Mouse (Mus musculus): ENCODE results near the gene Syn3. TPM values are rescaled to one million over a fixed set of nuclear protein-coding genes. Genes with fewer than 3 reads are reported as not detected.

Syn3 gene
- polyA plus RNA-seq, 1 experiment: 2.6 TPM

- Histone ChIP-seq H3K27ac (ENCODE audit: insufficient read depth, low read length) (no peak overlapping the region), H3K27me3 (ENCODE audit: control insufficient read depth, insufficient read depth, low read length, poor library complexity, severe bottlenecking) (no peaks in the 10 kb centered on the region), H3K4me3 (ENCODE audit: low read depth, low read length) (no peak overlapping the region), H3K36me3 (ENCODE audit: control insufficient read depth, insufficient read depth, low read length, poor library complexity, severe bottlenecking) (no peaks in the 10 kb centered on the region), H3K9me3 (replicated peaks; ENCODE audit: control insufficient read depth, insufficient read depth, low read length, poor library complexity, severe bottlenecking) (no peaks in the 10 kb centered on the region; the same call in 1 of the 2 replicates), H3K4me1 (ENCODE audit: control insufficient read depth, insufficient read depth, low read length) (peaks cover 5% of the 10 kb centered on the region), H3K9ac (ENCODE audit: low read depth, poor library complexity, severe bottlenecking) (no peak overlapping the region)
- TF ChIP-seq EP300 (IDR thresholded peaks at IDR 0.05; ENCODE audit: insufficient read depth, low read depth, low read length) (no peak), POLR2A (IDR thresholded peaks at IDR 0.05; ENCODE audit: insufficient read depth, low read length) (no peak), CTCF (IDR thresholded peaks at IDR 0.05; ENCODE audit: low read depth, low read length) (no peak)
Observed at GRCm38 (mm10) chr10:86334581-86334980, 164.1 kb downstream of the Syn3 start.

DNA sequence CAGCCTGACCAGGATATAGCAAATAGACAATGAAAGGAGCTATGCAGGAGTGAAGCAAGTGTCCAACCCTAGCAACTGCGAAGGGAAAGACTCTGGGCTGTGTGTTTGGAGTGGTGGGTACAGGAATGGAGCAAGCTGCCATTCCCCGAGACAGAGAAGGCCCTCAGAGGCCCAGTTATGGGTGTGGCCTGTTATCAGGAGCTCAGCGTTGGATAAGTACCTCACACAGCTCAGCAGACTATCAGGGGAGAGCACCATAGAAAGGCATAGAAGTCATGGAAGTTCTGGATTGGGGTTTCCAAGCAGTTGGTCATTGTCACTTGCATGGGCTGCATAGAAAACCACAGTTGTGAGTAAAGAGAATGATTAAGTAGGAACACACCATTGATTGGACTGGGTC, 165.8 kb downstream of the Syn3 start:
- H3K4me1 ChIP-seq (ENCODE audit: control insufficient read depth, insufficient read depth, low read length): no peaks in the 10 kb centered on the region
- no peak overlapping the region for H3K4me3 ChIP-seq (ENCODE audit: low read depth, low read length)
- no peaks in the 10 kb centered on the region; the same call in 1 of the 2 replicates for H3K9me3 ChIP-seq (replicated peaks; ENCODE audit: control insufficient read depth, insufficient read depth, low read length, poor library complexity, severe bottlenecking)
- H3K9ac ChIP-seq (ENCODE audit: low read depth, poor library complexity, severe bottlenecking): no peak overlapping the region
- H3K27me3 ChIP-seq (ENCODE audit: control insufficient read depth, insufficient read depth, low read length, poor library complexity, severe bottlenecking): no peaks in the 10 kb centered on the region
- no peak for TF ChIP-seq CTCF (IDR thresholded peaks at IDR 0.05; ENCODE audit: low read depth, low read length)
- no peaks in the 10 kb centered on the region for H3K36me3 ChIP-seq (ENCODE audit: control insufficient read depth, insufficient read depth, low read length, poor library complexity, severe bottlenecking)
- no peak overlapping the region for H3K27ac ChIP-seq (ENCODE audit: insufficient read depth, low read length)

GRCm38 (mm10) chr10:86331681-86332281, 166.9 kb downstream of the Syn3 start:
- TF ChIP-seq EP300 (IDR thresholded peaks at IDR 0.05; ENCODE audit: insufficient read depth, low read depth, low read length) (no peak), POLR2A (IDR thresholded peaks at IDR 0.05; ENCODE audit: insufficient read depth, low read length) (no peak), CTCF (IDR thresholded peaks at IDR 0.05; ENCODE audit: low read depth, low read length) (no peak)
- Histone ChIP-seq H3K9me3 (replicated peaks; ENCODE audit: control insufficient read depth, insufficient read depth, low read length, poor library complexity, severe bottlenecking) (no peaks in the 10 kb centered on the region; the same call in 1 of the 2 replicates), H3K36me3 (ENCODE audit: control insufficient read depth, insufficient read depth, low read length, poor library complexity, severe bottlenecking) (no peaks in the 10 kb centered on the region), H3K27me3 (ENCODE audit: control insufficient read depth, insufficient read depth, low read length, poor library complexity, severe bottlenecking) (no peaks in the 10 kb centered on the region), H3K9ac (ENCODE audit: low read depth, poor library complexity, severe bottlenecking) (no peak overlapping the region), H3K27ac (ENCODE audit: insufficient read depth, low read length) (no peak overlapping the region), H3K4me3 (ENCODE audit: low read depth, low read length) (no peak overlapping the region), H3K4me1 (ENCODE audit: control insufficient read depth, insufficient read depth, low read length) (no peaks in the 10 kb centered on the region)

- no peaks in the 10 kb centered on the region for H3K36me3 ChIP-seq (ENCODE audit: control insufficient read depth, insufficient read depth, low read length, poor library complexity, severe bottlenecking)
- no peak overlapping the region for H3K9ac ChIP-seq (ENCODE audit: low read depth, poor library complexity, severe bottlenecking)
- H3K4me1 ChIP-seq (ENCODE audit: control insufficient read depth, insufficient read depth, low read length): no peaks in the 10 kb centered on the region
- TF ChIP-seq CTCF (IDR thresholded peaks at IDR 0.05; ENCODE audit: low read depth, low read length): no peak
- TF ChIP-seq EP300 (IDR thresholded peaks at IDR 0.05; ENCODE audit: insufficient read depth, low read depth, low read length): no peak
- TF ChIP-seq POLR2A (IDR thresholded peaks at IDR 0.05; ENCODE audit: insufficient read depth, low read length): no peak
- no peaks in the 10 kb centered on the region for H3K27me3 ChIP-seq (ENCODE audit: control insufficient read depth, insufficient read depth, low read length, poor library complexity, severe bottlenecking)
- H3K9me3 ChIP-seq (replicated peaks; ENCODE audit: control insufficient read depth, insufficient read depth, low read length, poor library complexity, severe bottlenecking): no peaks in the 10 kb centered on the region; the same call in 1 of the 2 replicates
- H3K4me3 ChIP-seq (ENCODE audit: low read depth, low read length): no peak overlapping the region
- no peak overlapping the region for H3K27ac ChIP-seq (ENCODE audit: insufficient read depth, low read length)
Observed at GRCm38 (mm10) chr10:86330993-86331680, 167.6 kb downstream of the Syn3 start.

- no peaks in the 10 kb centered on the region for H3K27me3 ChIP-seq (ENCODE audit: control insufficient read depth, insufficient read depth, low read length, poor library complexity, severe bottlenecking)
- H3K9me3 ChIP-seq (replicated peaks; ENCODE audit: control insufficient read depth, insufficient read depth, low read length, poor library complexity, severe bottlenecking): no peaks in the 10 kb centered on the region
- TF ChIP-seq EP300 (IDR thresholded peaks at IDR 0.05; ENCODE audit: insufficient read depth, low read depth, low read length) (no peak), CTCF (IDR thresholded peaks at IDR 0.05; ENCODE audit: low read depth, low read length) (no peak), POLR2A (IDR thresholded peaks at IDR 0.05; ENCODE audit: insufficient read depth, low read length) (no peak)
- H3K4me3 ChIP-seq (ENCODE audit: low read depth, low read length): no peak overlapping the region
- H3K36me3 ChIP-seq (ENCODE audit: control insufficient read depth, insufficient read depth, low read length, poor library complexity, severe bottlenecking): no peaks in the 10 kb centered on the region
- H3K27ac ChIP-seq (ENCODE audit: insufficient read depth, low read length): no peak overlapping the region
- H3K9ac ChIP-seq (ENCODE audit: low read depth, poor library complexity, severe bottlenecking): no peak overlapping the region
- H3K4me1 ChIP-seq (ENCODE audit: control insufficient read depth, insufficient read depth, low read length): no peaks in the 10 kb centered on the region
Observed at GRCm38 (mm10) chr10:86329241-86329882, 169.3 kb downstream of the Syn3 start.

DNA sequence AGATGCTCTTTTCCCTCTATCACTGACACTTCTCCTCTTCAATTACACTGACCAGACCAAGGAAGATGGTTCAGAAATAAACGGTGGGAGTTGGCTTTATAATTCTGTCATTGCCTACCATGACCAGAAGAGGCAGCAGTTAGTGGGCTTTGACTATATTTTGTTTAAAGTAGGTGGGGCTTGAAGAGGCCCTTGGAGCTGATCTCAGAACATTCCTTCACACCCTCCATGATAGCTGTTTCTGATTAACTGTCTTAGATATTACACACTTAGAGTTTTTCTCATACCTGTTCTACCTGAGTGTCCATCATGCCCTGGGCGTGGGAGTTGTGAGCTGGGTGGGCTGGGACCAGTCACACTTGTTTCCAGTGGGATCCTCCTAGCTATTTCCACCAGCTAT, 170.0 kb downstream of the Syn3 start:
- no peaks in the 10 kb centered on the region for H3K4me1 ChIP-seq (ENCODE audit: control insufficient read depth, insufficient read depth, low read length)
- H3K27me3 ChIP-seq (ENCODE audit: control insufficient read depth, insufficient read depth, low read length, poor library complexity, severe bottlenecking): no peaks in the 10 kb centered on the region
- no peaks in the 10 kb centered on the region for H3K9me3 ChIP-seq (replicated peaks; ENCODE audit: control insufficient read depth, insufficient read depth, low read length, poor library complexity, severe bottlenecking)
- TF ChIP-seq POLR2A (IDR thresholded peaks at IDR 0.05; ENCODE audit: insufficient read depth, low read length) (no peak), CTCF (IDR thresholded peaks at IDR 0.05; ENCODE audit: low read depth, low read length) (no peak), EP300 (IDR thresholded peaks at IDR 0.05; ENCODE audit: insufficient read depth, low read depth, low read length) (no peak)
- no peak overlapping the region for H3K4me3 ChIP-seq (ENCODE audit: low read depth, low read length)
- no peaks in the 10 kb centered on the region for H3K36me3 ChIP-seq (ENCODE audit: control insufficient read depth, insufficient read depth, low read length, poor library complexity, severe bottlenecking)
- H3K9ac ChIP-seq (ENCODE audit: low read depth, poor library complexity, severe bottlenecking): no peak overlapping the region
- no peak overlapping the region for H3K27ac ChIP-seq (ENCODE audit: insufficient read depth, low read length)

All from ES-Bruce4 (cell line).